Mouse (Mus musculus) testis, adult 2 months (tissue): Measurements from ENCODE around the gene Rasip1.

Experiments
- CTCF ChIP-seq: fragments of 200-500 bp; IDR thresholded peaks from 2 replicates; pipeline ENCODE4 v1.5.1; 2012; ENCODE audit warnings: low read depth, mild to moderate bottlenecking, inconsistent platforms, low read length, moderate library complexity; ENCODE audit not compliant: control insufficient read depth, insufficient read depth, insufficient replicate concordance
- POLR2A ChIP-seq: fragments of 200-500 bp; IDR thresholded peaks from 2 replicates; pipeline ENCODE4 v1.6.1; 2012; ENCODE audit warnings: low read depth, mild to moderate bottlenecking, inconsistent platforms, low read length, moderate library complexity; ENCODE audit not compliant: control insufficient read depth

GRCm38 (mm10) chr7:45621443-45621842 is 5.8 kb upstream of the Rasip1 start, which contains the start of gene Izumo1:
- TF ChIP-seq POLR2A (peak; percentile 63; the same call in 1 of the 2 replicates), CTCF (no peak)
